Mouse (Mus musculus) testis, postnatal 10 days (tissue): Measurements from ENCODE around the gene H2afy.

Source experiments
- DNase-seq: peaks from one replicate; pipeline ENCODE4 v3.0.0; 2021; ENCODE audit warnings: low spot score

Gene H2afy

GRCm38 (mm10) chr13:56111601-56112000 is 24.6 kb downstream of the H2afy start:
- DNase-seq: no peak

GRCm38 (mm10) chr13:56110694-56111531 is 25.2 kb downstream of the H2afy start:
- DNase-seq: no peak

- no peak for DNase-seq
These were observed 26.5 kb downstream of the H2afy start for GRCm38 (mm10) chr13:56109703-56110102.

- DNase-seq: no peak
These were observed 27.2 kb downstream of the H2afy start for GRCm38 (mm10) chr13:56108849-56109519.

DNA sequence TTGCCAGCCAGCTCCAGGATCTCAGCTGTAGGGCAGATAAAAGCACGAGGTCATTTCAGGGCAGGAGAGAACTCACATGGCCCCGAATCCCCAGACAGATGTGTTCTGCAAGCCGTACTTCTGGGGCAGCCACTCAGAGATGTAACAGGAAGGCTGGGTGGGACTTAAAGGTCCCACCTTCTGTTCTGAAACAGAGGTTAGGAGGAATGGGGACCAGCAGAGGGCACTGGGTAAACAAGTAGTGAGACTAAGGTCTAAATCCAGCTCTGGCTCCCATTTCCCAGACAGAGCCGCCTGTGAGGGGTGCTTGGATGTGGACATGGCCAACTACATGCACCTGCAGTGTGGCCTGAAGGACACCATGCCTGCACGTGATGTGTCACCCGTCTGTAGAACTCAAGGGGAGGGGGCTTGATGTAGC is 31.2 kb downstream of the H2afy start:
- no peak for DNase-seq

GRCm38 (mm10) chr13:56103796-56104746 is 32.1 kb downstream of the H2afy start:
- DNase-seq: no peak

GRCm38 (mm10) chr13:56102160-56102559 is 34.0 kb downstream of the H2afy start:
- DNase-seq: no peak

DNA sequence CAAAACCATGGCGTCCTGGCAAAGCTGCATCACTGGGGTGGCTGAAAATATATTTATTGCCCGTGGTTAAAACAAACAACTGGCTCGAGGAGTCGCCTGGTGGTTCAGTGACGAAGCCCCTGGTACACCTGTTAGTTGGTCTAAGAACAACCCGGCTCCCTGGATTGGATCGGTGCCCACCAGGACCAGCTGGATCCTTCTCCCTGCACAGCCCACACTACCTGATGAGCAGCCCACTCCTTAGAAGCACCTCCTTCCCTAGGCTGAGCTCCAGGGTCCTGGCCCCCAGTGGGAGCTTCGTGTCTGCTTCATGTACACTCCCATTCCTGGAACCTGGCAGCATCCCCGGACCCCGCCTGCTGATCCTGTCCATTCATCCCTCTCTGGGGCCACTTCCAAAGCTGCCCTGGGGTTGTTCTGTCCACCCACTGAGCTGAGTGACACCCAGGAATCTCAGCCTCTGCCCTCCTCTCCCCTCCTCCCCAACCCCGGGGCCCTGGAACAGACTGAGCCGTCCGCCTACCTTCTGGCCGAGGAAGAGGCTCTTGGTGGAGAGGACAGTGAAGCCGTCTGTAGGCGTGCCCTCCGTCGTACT is 40.5 kb downstream of the H2afy start:
- no peak for DNase-seq

GRCm38 (mm10) chr13:56094544-56094943 is 41.6 kb downstream of the H2afy start:
- DNase-seq: no peak

DNA sequence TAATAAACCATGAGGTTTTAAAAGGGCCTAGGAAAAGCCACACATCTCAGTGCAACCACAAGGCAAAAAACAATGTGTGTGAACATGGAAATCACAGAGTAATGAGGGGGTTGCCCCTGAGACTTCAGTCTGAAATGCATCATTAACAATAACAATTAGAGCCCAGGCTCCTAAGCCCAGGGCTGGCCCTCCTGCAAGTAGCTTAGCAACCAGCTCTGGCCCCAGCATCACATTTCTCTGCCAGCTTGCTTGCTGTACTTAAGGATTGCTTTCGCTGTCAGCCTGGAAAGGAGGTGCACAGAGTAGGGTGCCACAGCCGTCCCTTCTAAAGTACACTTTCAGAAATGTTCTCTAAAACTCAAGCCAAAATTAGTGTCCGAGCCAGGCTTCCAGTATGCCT is 42.5 kb downstream of the H2afy start:
- DNase-seq: no peak

- no peak for DNase-seq
These were observed 43.6 kb downstream of the H2afy start for GRCm38 (mm10) chr13:56092606-56093005.

DNA sequence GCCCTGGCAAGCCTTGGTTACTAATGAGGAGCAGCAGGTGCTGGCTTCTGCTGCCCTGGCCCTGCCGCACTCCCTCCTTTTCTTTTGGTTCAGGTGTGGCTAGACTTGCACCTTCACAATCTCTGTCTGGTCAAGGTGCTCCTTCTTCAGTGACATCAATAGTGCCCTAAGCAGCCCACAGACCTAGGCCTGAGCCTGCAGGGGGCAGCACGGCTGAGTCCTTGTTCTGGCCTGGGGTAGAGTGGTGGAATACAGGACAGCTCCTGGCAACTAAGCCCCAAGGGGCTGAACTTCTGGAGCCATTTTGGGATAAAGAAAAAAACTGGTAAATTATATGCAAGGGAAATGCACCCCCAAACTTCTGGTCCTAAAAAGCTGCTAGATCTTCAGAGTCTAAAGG is 45.6 kb downstream of the H2afy start:
- no peak for DNase-seq

- DNase-seq: no peak
These were observed 47.6 kb downstream of the H2afy start for GRCm38 (mm10) chr13:56088602-56089001.

- no peak for DNase-seq
These were observed 48.2 kb downstream of the H2afy start for GRCm38 (mm10) chr13:56087936-56088335.

DNA sequence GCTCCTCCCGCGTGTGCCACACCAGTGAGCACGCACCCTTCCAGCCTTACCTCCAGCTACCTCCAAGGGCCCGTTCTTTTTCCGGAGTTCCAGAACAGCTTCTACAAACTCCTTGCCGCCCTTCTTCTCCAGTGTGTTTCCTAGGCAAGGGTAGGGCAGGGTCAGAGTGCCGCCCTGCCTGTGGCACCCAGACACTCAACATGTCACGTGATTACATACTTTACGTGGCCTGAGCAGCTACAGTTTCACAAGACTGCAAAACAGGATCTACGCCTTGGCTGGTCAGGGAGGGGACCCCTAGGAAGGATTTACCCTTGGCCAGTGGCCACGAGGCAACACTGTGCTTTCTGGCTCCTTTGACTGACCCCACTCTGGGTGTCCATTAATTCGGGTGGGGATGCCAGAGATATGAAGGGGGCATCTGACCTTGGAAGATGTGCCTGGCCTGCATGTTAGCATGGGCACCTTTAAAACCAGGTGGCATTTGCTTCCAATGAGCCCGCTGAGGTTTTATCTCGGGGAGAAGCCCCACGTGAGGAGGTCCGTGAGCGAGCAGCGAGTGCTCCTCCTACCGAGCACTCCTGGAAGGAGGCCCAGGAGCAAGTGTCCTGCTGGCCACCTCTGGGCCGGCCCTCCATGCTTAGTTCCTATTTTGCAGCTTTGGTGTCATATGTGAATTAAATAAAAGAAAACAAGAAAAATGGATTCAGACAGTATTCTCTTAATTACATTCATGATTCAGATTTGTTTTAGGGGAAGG is 51.8 kb downstream of the H2afy start:
- DNase-seq: no peak

DNA sequence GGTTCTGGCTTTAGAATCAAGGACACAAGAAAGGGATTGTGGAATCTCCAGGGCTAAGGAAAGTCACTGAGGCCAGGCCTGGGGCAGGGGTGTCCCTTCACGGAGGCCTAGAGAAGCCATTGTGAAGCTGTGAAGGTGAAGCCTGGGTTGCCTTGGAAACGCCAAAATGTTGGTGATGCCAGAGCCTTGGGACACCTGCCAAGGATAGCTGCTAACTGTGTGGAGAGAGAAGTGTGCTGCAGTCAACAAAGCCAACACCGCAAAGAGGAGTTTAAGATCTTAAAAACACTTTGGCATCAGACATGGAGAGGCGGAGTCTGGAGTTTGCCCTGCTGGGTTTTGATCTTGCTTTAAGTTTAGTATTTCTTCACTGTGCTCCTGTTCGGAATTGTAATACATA is 54.5 kb downstream of the H2afy start:
- no peak for DNase-seq

- DNase-seq: no peak
These were observed 56.5 kb downstream of the H2afy start for GRCm38 (mm10) chr13:56079616-56080015.

GRCm38 (mm10) chr13:56078724-56079262 is 57.4 kb downstream of the H2afy start:
- DNase-seq: no peak

DNA sequence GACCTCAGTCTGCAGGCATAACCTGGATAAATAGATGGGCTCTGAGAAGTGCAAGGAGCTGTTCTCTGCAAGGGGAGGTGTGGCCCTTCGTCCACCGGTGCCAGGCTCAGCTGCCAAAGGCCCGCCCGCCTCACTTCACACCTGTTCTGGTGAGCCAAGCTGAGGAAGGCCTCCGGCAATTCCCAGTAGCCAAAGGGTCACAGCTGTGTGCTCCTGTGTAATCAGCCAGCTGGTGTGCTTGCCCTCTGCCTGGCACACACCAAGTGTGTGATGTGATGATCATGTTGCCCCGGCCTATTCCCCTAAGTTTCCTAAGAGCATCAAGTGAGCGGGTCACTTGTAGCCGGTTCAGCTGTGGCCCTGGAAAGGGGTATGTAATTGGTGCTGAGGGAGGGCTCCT is 60.2 kb downstream of the H2afy start:
- no peak for DNase-seq

GRCm38 (mm10) chr13:56073186-56073585 is 63.0 kb downstream of the H2afy start:
- DNase-seq: no peak

- no peak for DNase-seq
These were observed 63.9 kb downstream of the H2afy start for GRCm38 (mm10) chr13:56072268-56072607.
